Mouse (Mus musculus): Measurements from ENCODE around the gene Alg12.

Alg12 gene

GRCm38 (mm10) chr15:88819026-88819905 lies at the start of gene Alg12, which contains the start of gene Creld2:
TSS of gene Alg12 (minus strand) at chr15:88819318.
TSS of gene Creld2 (plus strand) at chr15:88819646.
- in situ Hi-C loops (cut with MboI, MseI) = no loop called here

DNA sequence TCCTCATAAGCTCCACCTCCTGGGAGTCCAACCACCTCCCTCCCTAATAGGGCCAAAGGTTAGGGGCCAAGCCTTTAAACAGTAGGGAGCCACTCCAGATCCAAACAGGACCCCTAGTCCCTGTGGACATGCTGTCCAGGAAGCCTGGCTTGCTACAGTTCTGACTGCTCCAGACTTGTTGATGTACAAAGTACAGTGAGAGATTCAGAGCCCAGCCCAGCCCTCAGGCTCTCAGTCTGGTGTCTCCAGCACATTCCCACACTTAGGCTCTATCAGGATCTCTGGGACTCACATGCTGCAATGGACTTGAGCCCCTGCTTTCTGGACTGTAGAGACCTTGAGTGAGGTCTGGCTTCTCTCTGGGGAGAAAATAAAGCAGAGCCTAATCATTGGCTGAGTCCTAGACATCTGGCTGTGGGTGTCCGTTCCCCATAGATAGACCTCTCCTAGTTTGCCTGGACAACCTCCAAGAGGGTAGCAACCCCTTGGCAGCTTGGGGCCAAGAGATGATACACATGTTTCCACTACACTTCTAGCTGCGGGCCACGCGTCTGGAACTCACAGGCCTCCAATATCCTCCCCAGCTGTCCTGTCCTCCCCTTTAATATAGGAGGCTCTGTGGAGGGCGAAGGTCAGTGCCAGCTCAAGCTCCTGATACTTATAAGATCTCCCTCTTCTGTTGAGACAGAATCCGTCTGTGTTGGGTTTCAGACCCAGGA lies 49.1 kb upstream of the Alg12 start:
- in situ Hi-C loops (cut with MboI, MseI) = no loop called here

- in situ Hi-C loops (cut with MboI, MseI) = no loop called here
Observed at GRCm38 (mm10) chr15:88867368-88868023, 48.4 kb upstream of the Alg12 start.

DNA sequence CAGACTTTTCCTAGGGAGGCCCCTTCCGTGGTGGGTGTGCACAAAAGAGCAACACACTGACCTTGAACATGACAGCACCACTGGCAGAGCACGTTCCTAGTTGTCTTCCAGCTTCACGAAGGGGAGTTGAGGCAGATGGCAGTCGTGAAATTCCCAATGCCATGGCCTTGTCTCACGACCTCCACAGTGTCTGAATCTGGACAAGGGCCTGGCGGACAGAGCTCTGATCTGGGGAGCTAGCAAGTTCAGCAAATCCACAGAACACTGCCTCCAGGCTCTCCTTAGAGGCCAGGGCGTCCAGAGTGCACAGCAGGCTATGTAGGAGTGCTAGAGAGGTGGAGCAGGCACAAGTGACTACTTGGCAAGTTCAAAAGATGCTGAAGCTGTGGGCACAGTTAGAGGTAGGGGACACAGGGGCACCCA lies 47.8 kb upstream of the Alg12 start:
- in situ Hi-C loops (cut with MboI, MseI) = no loop called here

DNA sequence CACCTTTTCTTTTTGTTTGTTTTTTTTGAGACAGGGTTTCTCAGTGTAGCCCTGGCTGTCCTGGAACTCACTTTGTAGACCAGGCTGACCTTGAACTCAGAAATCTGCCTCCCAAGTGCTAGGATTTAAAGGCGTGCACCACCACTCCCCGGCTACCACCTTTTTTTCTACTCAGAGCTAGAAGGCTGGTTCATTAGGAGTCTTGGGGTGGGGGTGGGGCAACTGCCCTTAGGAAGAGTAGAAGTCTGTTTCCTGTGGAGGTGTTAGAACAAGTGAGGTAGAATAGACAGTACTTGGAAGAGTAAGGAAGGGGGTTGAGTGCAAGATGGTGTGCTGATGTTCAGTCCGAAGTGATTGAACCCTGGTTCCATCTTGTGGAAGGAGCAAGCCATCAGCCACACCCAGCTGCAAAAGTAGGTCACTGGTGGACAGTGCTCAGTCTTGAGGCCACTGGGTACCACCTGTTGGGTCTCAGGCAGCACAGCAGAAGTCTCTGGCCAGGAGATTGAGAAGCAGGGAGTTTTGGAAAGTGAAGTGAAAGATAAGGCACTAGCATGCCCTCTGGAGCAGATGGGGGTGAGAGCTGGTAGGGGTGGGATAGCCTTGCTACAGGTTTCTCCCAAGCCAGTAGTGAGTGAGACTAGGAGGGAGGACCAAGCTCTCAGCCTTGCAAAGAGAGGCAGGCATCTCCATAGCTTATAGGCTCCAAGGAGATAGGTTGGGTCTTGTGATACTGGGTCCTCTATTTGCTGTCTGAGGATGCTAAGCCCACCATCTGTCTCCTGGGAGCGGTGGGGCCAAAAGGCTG lies 47.0 kb upstream of the Alg12 start:
- in situ Hi-C loops (cut with MboI, MseI) = no loop called here

DNA sequence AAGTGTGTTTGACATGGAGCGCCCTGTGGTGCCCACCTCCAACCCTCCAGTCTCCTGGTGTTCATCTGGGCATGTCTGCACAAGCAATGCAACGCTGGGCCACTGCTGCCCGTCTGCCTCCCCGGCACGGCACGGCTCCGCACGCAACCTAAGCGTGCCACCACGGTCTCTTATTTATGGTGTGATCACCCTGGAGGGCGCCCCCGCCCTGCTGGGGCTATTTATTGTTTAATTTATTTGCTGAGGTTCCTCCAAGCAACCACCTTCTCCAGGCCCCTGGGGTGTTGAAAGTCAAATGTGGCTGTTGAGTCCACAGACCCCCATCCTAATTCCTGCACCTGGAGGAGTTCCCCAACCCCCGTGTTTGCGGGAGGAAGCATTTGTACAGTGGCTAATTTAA lies 45.9 kb upstream of the Alg12 start:
- in situ Hi-C loops (cut with MboI, MseI) = no loop called here

- in situ Hi-C loops (cut with MboI, MseI) = loop anchor here (5.0 kb wide), 1 partner anchor 37 kb away; no protein-coding TSS in a partner anchor
Observed at GRCm38 (mm10) chr15:88864270-88865030, 45.3 kb upstream of the Alg12 start.

DNA sequence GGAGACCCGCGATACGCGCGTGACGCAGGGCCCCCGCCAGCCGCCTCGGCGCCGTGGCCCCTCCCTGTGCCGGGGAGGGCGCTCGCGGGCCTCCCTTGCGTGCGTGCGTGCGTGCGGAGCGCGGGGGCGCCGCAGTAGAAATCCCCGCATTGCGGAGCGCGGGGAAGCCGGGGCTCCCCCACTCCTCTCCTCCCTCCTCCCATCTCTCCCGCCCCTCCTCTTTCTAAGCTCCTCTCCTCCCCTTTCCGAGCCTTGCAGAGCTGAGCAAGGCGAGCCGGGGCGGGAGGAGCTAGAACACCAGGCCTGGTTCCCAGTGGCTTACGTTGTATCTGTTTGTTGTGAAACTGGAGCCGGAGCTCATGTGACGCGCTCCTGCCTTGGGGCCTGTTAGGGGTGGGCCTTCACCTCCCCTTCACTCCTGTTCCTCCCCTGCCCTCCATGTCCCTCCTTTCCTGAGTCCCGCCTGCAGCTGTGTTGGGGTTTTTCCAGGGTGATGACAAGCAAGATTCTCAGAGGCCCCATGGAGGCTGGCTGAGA lies 44.6 kb upstream of the Alg12 start:
- in situ Hi-C loops (cut with MboI, MseI) = loop anchor here (5.0 kb wide), 1 partner anchor 36 kb away; no protein-coding TSS in a partner anchor

- in situ Hi-C loops (cut with MboI, MseI) = loop anchor here (5.0 kb wide), 1 partner anchor 36 kb away; no protein-coding TSS in a partner anchor
Observed at GRCm38 (mm10) chr15:88862881-88863694, 44.0 kb upstream of the Alg12 start.

GRCm38 (mm10) chr15:88861772-88862622 lies 42.9 kb upstream of the Alg12 start, which contains the start of gene Pim3:
TSS of gene Pim3 (plus strand) at chr15:88862186.
- in situ Hi-C loops (cut with MboI, MseI) = loop anchor here (5.0 kb wide), 1 partner anchor 35 kb away; no protein-coding TSS in a partner anchor

DNA sequence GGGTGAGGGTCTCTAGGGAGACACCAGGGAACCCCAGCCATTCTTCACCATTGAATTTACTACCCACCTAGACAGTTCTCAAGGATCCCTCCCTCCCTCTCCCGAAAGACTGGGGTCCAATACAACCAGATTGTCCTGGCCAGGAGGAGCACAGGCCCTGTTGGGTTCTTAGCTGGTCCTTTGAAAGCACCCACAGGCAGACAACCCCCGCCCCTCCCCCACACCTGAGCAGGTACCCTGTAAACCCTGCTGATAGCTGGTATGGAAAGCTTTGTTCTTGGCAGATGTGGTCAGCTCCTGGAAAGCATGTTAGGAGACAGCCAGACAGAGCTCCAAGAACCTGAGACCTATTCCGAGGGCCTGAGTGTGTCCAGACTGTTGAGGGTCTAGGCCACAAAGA lies 41.7 kb upstream of the Alg12 start:
- in situ Hi-C loops (cut with MboI, MseI) = loop anchor here (5.0 kb wide), 1 partner anchor 33 kb away; no protein-coding TSS in a partner anchor

GRCm38 (mm10) chr15:88859206-88859970 lies 40.3 kb upstream of the Alg12 start:
- in situ Hi-C loops (cut with MboI, MseI) = no loop called here

- in situ Hi-C loops (cut with MboI, MseI) = no loop called here
Observed at GRCm38 (mm10) chr15:88858707-88859106, 39.6 kb upstream of the Alg12 start.

DNA sequence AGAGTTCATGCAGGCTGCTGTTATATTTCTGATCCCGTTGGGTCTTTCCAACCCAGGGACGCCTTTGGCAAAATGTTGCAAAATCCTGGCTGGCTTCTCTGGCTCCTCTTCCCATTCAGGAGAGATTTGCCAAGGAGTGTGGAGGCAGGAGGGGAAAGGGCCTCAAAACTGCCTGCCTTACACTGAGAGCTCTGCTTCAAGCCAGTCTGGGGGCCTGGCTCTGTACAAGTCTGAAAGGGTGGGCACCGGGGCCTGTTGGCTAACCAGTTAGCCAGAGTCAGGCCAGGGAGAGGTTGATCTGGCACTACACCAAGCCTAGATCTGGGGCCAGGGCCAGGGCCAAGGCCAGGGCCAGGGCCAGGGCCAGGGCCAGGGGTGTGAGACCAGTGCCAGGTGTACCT lies 39.0 kb upstream of the Alg12 start:
- in situ Hi-C loops (cut with MboI, MseI) = no loop called here

- in situ Hi-C loops (cut with MboI, MseI) = no loop called here
Observed at GRCm38 (mm10) chr15:88857361-88857760, 38.2 kb upstream of the Alg12 start.

DNA sequence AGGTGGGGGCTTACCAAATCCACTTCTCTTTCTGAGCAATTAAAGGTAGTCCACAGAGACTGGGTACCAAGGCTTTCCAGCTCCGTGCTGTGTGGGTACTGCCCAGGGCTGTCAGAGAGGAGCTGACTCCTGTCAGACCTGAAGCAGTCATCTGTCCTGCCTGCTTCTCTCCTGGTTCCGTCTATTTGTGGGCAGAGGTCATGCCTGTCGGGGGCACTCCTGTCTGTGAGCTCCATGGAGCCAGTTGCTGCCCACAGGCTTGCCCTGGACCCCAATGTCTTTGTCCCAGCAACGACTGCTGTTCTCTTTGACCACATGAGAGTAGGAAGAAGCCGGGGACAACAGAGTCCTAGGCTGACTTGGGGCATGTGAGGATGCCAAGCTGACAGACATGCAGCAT lies 37.5 kb upstream of the Alg12 start:
- in situ Hi-C loops (cut with MboI, MseI) = no loop called here

GRCm38 (mm10) chr15:88855896-88856417 lies 36.8 kb upstream of the Alg12 start:
- in situ Hi-C loops (cut with MboI, MseI) = no loop called here
